Mouse (Mus musculus): ENCODE results near the gene Ndufa5. TPM values are rescaled to one million over a fixed set of nuclear protein-coding genes. Genes with fewer than 3 reads are reported as not detected.
A peak's percentile ranks its signal among the peaks of the same experiment; 100 is the strongest.

Ndufa5 gene
- polyA plus RNA-seq, 1 experiment from 2014 or later: 88.2 TPM

GRCm38 (mm10) chr6:24543119-24543591 is 15.3 kb upstream of the Ndufa5 start:
- 88% methylated on average over 6 of the region's 6 CpGs for WGBS (ENCODE audit: missing documents)
- no peaks in the 10 kb centered on the region for H3K36me3 ChIP-seq (ENCODE audit: inconsistent target)
- H3K4me3 ChIP-seq (ENCODE audit: inconsistent target): no peak overlapping the region
- no peaks in the 10 kb centered on the region for H3K79me2 ChIP-seq (ENCODE audit: inconsistent target)
- H3K27ac ChIP-seq: no peak overlapping the region

GRCm38 (mm10) chr6:24542393-24542792 is 14.6 kb upstream of the Ndufa5 start:
- no peak overlapping the region for H3K27ac ChIP-seq
- no peak overlapping the region for H3K4me3 ChIP-seq (ENCODE audit: inconsistent target)
- H3K79me2 ChIP-seq (ENCODE audit: inconsistent target): no peaks in the 10 kb centered on the region
- H3K36me3 ChIP-seq (ENCODE audit: inconsistent target): no peaks in the 10 kb centered on the region

GRCm38 (mm10) chr6:24540106-24540505 is 12.3 kb upstream of the Ndufa5 start:
- Histone ChIP-seq H3K79me2 (ENCODE audit: inconsistent target) (no peaks in the 10 kb centered on the region), H3K4me3 (ENCODE audit: inconsistent target) (no peak overlapping the region), H3K27ac (no peak overlapping the region), H3K36me3 (ENCODE audit: inconsistent target) (no peaks in the 10 kb centered on the region)
- 32% methylated on average over 4 of the region's 4 CpGs for WGBS (ENCODE audit: missing documents)

GRCm38 (mm10) chr6:24538435-24538834 is 10.6 kb upstream of the Ndufa5 start:
- 96% methylated on average over 3 of the region's 3 CpGs for WGBS (ENCODE audit: missing documents)
- Histone ChIP-seq H3K36me3 (ENCODE audit: inconsistent target) (no peaks in the 10 kb centered on the region), H3K27ac (no peak overlapping the region), H3K79me2 (ENCODE audit: inconsistent target) (no peaks in the 10 kb centered on the region), H3K4me3 (ENCODE audit: inconsistent target) (no peak overlapping the region)

- 89% methylated on average over 3 of the region's 3 CpGs for WGBS (ENCODE audit: missing documents)
- Histone ChIP-seq H3K27ac (no peak overlapping the region), H3K79me2 (ENCODE audit: inconsistent target) (no peaks in the 10 kb centered on the region), H3K36me3 (ENCODE audit: inconsistent target) (no peaks in the 10 kb centered on the region), H3K4me3 (ENCODE audit: inconsistent target) (no peak overlapping the region)
These were observed 5.0 kb upstream of the Ndufa5 start for GRCm38 (mm10) chr6:24532804-24533203.

- 32% methylated on average over 11 of the region's 11 CpGs for WGBS (ENCODE audit: missing documents)
- no peaks in the 10 kb centered on the region for H3K36me3 ChIP-seq (ENCODE audit: inconsistent target)
These were observed 3.1 kb upstream of the Ndufa5 start for GRCm38 (mm10) chr6:24530711-24531420.

GRCm38 (mm10) chr6:24530166-24530565 is 2.4 kb upstream of the Ndufa5 start:
- Histone ChIP-seq H3K4me3 (ENCODE audit: inconsistent target) (no peak overlapping the region), H3K79me2 (ENCODE audit: inconsistent target) (peaks cover 10% of the 10 kb centered on the region; the same call in 1 of the 2 replicates), H3K36me3 (ENCODE audit: inconsistent target) (no peaks in the 10 kb centered on the region), H3K27ac (no peak overlapping the region)
- 19% methylated on average over 4 of the region's 4 CpGs for WGBS (ENCODE audit: missing documents)

More at GRCm38 (mm10) chr6:24530711-24531420, 3.1 kb upstream of the Ndufa5 start:
- Histone ChIP-seq H3K79me2 (ENCODE audit: inconsistent target) (peaks cover 10% of the 10 kb centered on the region; the same call in 1 of the 2 replicates), H3K27ac (no peak overlapping the region), H3K4me3 (ENCODE audit: inconsistent target) (no peak overlapping the region)

GRCm38 (mm10) chr6:24528064-24528243 is 141 bp upstream of the Ndufa5 start, which contains the start of gene Asb15:
Asb15 (plus strand) TSS chr6:24528144.
- 55% methylated on average over 2 of the region's 2 CpGs for WGBS (ENCODE audit: missing documents)
- peak within 1 kb of the TSS; percentile 17; the same call in 1 of the 2 replicates for H3K27ac ChIP-seq

GRCm38 (mm10) chr6:24525705-24526104 is 2.1 kb downstream of the Ndufa5 start:
- H3K4me3 ChIP-seq (ENCODE audit: inconsistent target): no peak overlapping the region
- peaks cover 16% of the 10 kb centered on the region; the same call in 1 of the 2 replicates for H3K79me2 ChIP-seq (ENCODE audit: inconsistent target)
- WGBS (ENCODE audit: missing documents): 75% methylated on average over 3 of the region's 3 CpGs
- 0 out of 2 replicates have a peak, but pooled peaks cover 5% of the 10 kb centered on the region for H3K36me3 ChIP-seq (ENCODE audit: inconsistent target)
- H3K27ac ChIP-seq: no peak overlapping the region

More at GRCm38 (mm10) chr6:24528064-24528243, 141 bp upstream of the Ndufa5 start, which contains the start of gene Asb15:
- H3K79me2 ChIP-seq (ENCODE audit: inconsistent target): peaks cover 16% of the 10 kb centered on the region; the same call in 1 of the 2 replicates
- H3K4me3 ChIP-seq (ENCODE audit: inconsistent target): peak within 1 kb of the TSS; percentile 94
- no peaks in the 10 kb centered on the region for H3K36me3 ChIP-seq (ENCODE audit: inconsistent target)

- H3K4me3 ChIP-seq (ENCODE audit: inconsistent target): no peak overlapping the region
- no peaks in the 10 kb centered on the region for H3K79me2 ChIP-seq (ENCODE audit: inconsistent target)
- 50% methylated on average over 2 of the region's 2 CpGs for WGBS (ENCODE audit: missing documents)
- no peaks in the 10 kb centered on the region for H3K36me3 ChIP-seq (ENCODE audit: inconsistent target)
- H3K27ac ChIP-seq: no peak overlapping the region
These were observed 11.6 kb downstream of the Ndufa5 start for GRCm38 (mm10) chr6:24516197-24516596.

GRCm38 (mm10) chr6:24514552-24515284 is 13.1 kb downstream of the Ndufa5 start, which contains the start of gene Iqub:
Iqub (minus strand) TSS chr6:24515067.
- WGBS (ENCODE audit: missing documents): 26% methylated on average over 13 of the region's 13 CpGs
- Histone ChIP-seq H3K79me2 (ENCODE audit: inconsistent target) (no peaks in the 10 kb centered on the region), H3K4me3 (ENCODE audit: inconsistent target) (no peak within 1 kb of the TSS), H3K27ac (no peak within 1 kb of the TSS), H3K36me3 (ENCODE audit: inconsistent target) (no peaks in the 10 kb centered on the region)

- WGBS (ENCODE audit: missing documents): 100% methylated on average over 2 of the region's 2 CpGs
- H3K4me3 ChIP-seq (ENCODE audit: inconsistent target): no peak overlapping the region
- no peaks in the 10 kb centered on the region for H3K79me2 ChIP-seq (ENCODE audit: inconsistent target)
These were observed 23.7 kb downstream of the Ndufa5 start for GRCm38 (mm10) chr6:24504141-24504540.

GRCm38 (mm10) chr6:24490341-24490740 is 37.5 kb downstream of the Ndufa5 start:
- Histone ChIP-seq H3K4me3 (ENCODE audit: inconsistent target) (no peak overlapping the region), H3K36me3 (ENCODE audit: inconsistent target) (no peaks in the 10 kb centered on the region), H3K79me2 (ENCODE audit: inconsistent target) (no peaks in the 10 kb centered on the region), H3K27ac (no peak overlapping the region)
- 0% methylated on average over 1 of the region's 1 CpGs for whole genome bisulfite sequencing (ENCODE audit: missing documents)

More at GRCm38 (mm10) chr6:24504141-24504540, 23.7 kb downstream of the Ndufa5 start:
- H3K27ac ChIP-seq: no peak overlapping the region
- no peaks in the 10 kb centered on the region for H3K36me3 ChIP-seq (ENCODE audit: inconsistent target)

GRCm38 (mm10) chr6:24486530-24486929 is 41.3 kb downstream of the Ndufa5 start:
- H3K27ac ChIP-seq: no peak overlapping the region
- H3K36me3 ChIP-seq (ENCODE audit: inconsistent target): no peaks in the 10 kb centered on the region
- WGBS (ENCODE audit: missing documents): 85% methylated on average over 5 of the region's 5 CpGs
- no peak overlapping the region for H3K4me3 ChIP-seq (ENCODE audit: inconsistent target)
- H3K79me2 ChIP-seq (ENCODE audit: inconsistent target): no peaks in the 10 kb centered on the region

- Histone ChIP-seq H3K36me3 (ENCODE audit: inconsistent target) (no peaks in the 10 kb centered on the region), H3K4me3 (ENCODE audit: inconsistent target) (no peak overlapping the region), H3K79me2 (ENCODE audit: inconsistent target) (no peaks in the 10 kb centered on the region), H3K27ac (no peak overlapping the region)
- WGBS (ENCODE audit: missing documents): 86% methylated on average over 1 of the region's 1 CpGs
These were observed 57.2 kb downstream of the Ndufa5 start for GRCm38 (mm10) chr6:24470571-24471132.
